ENCODE assay signal across 8 mouse cellular contexts in the genomic region with DNA sequence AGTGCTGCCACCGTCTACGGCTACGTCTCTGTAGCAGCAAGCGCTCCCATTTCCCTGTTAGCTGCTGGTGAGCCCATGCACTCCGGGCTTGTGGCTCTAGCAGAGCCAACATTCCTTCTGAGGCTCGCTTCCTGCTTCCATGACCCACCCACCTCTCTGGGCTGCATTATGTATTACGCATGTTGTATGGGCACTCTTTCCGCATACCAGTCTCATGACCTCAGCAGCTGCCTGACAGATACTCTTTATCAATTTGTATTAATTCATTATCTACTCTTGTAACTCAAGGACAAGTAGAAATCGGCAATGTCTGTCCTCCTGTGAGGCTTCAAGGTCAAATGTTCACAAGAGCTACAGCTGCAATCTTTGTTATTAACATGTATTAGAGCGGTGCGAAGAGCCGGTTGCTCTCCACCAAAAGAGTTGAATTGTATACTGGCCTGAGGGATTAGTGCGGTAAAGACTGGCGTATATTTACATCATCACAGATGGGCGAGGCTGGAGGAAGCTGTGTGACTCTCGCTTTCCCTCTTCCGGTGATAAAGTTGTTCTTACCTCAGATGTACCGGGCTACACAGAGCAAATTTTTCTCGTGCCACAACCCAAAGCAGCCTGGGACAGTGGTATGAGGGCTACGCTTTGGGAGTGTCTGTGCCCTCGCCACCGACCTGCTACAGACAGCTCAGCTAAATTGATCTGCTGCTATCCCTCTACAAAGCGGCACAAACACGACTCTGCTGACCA.
DNase-seq lines count a peak whose midpoint lies in the region; ATAC-seq and TF ChIP-seq lines count a peak whose summit lies in the region.

No protein-coding gene starts in this region.

- DNase-seq in thymus, adult 2 months = no peak
- DNase-seq in thymus, postnatal 10 days (ENCODE audit: low spot score in 2 of 2) = no peak
- no peak for DNase-seq in forebrain, embryonic 11.5 days (ENCODE audit: low spot score)
- peak; percentile 70 to 72 for DNase-seq in heart, postnatal 36 days
- DNase-seq in midbrain, embryonic 11.5 days (ENCODE audit: low spot score, missing footprints) = no peak
- no peak for DNase-seq in left cerebral cortex, adult 9 months (ENCODE audit: low spot score in 2 of 2)
- DNase-seq in right cerebral cortex, postnatal 36 days (ENCODE audit: low spot score in 2 of 2) = no peak

- ATAC-seq in forebrain, embryonic 11.5 days (replicated peaks; ENCODE audit: low FRiP score) = peak; percentile 53
- peak; percentile 30; the same call in 1 of the 2 replicates for ATAC-seq in limb, embryonic 13.5 days (ENCODE audit: low FRiP score, low read depth)
- peak; percentile 67 for ATAC-seq in midbrain, embryonic 11.5 days (ENCODE audit: low FRiP score)

- H3K4me2 ChIP-seq in forebrain, embryonic 11.5 days (ENCODE audit: low read depth, low read length, severe bottlenecking) = no peak overlapping the region
- peak overlapping the region; percentile 32 for H3K4me2 ChIP-seq in limb, embryonic 13.5 days (replicated peaks)
- H3K4me2 ChIP-seq in midbrain, embryonic 11.5 days = no peak overlapping the region

- peaks cover 24% of the 10 kb centered on the region for H3K4me1 ChIP-seq in thymus, adult 2 months (replicated peaks; ENCODE audit: control insufficient read depth, insufficient read depth, low read length)
- H3K4me1 ChIP-seq in forebrain, embryonic 11.5 days (replicated peaks; ENCODE audit: control insufficient read depth, insufficient read depth, low read length) = no peaks in the 10 kb centered on the region; the same call in 1 of the 2 replicates
- H3K4me1 ChIP-seq in limb, embryonic 13.5 days = peaks cover 49% of the 10 kb centered on the region
- peaks cover 10% of the 10 kb centered on the region for H3K4me1 ChIP-seq in midbrain, embryonic 11.5 days (ENCODE audit: control insufficient read depth, insufficient read depth, low read length)

- no peaks in the 10 kb centered on the region for H3K27me3 ChIP-seq in thymus, adult 2 months (ENCODE audit: control insufficient read depth, insufficient read depth, low read length)
- no peaks in the 10 kb centered on the region for H3K27me3 ChIP-seq in forebrain, embryonic 11.5 days (ENCODE audit: control insufficient read depth, insufficient read depth, low read length)
- no peaks in the 10 kb centered on the region for H3K27me3 ChIP-seq in limb, embryonic 13.5 days
- H3K27me3 ChIP-seq in midbrain, embryonic 11.5 days (ENCODE audit: control insufficient read depth, insufficient read depth, low read length) = no peaks in the 10 kb centered on the region

- no peak overlapping the region for H3K9ac ChIP-seq in forebrain, embryonic 11.5 days (ENCODE audit: low read length)
- H3K9ac ChIP-seq in limb, embryonic 13.5 days = no peak overlapping the region
- no peak overlapping the region for H3K9ac ChIP-seq in midbrain, embryonic 11.5 days (ENCODE audit: low read length)

- no peak for TF ChIP-seq POLR2A in thymus, adult 2 months (IDR thresholded peaks at IDR 0.05; ENCODE audit: control insufficient read depth, extremely low read depth, insufficient read depth, low read length, poor library complexity)

- H3K4me3 ChIP-seq in thymus, adult 2 months (ENCODE audit: control insufficient read depth, insufficient read depth, low read length) = peak overlapping the region; percentile 14; the same call in 1 of the 2 replicates
- H3K4me3 ChIP-seq in forebrain, embryonic 11.5 days (ENCODE audit: low read depth, low read length) = no peak overlapping the region
- no peak overlapping the region for H3K4me3 ChIP-seq in limb, embryonic 13.5 days
- no peak overlapping the region for H3K4me3 ChIP-seq in midbrain, embryonic 11.5 days (ENCODE audit: low read depth, low read length)

- no peaks in the 10 kb centered on the region for H3K36me3 ChIP-seq in thymus, adult 2 months (ENCODE audit: control insufficient read depth, insufficient read depth, low read length)
- no peaks in the 10 kb centered on the region for H3K36me3 ChIP-seq in forebrain, embryonic 11.5 days (ENCODE audit: control insufficient read depth, insufficient read depth, low read length)
- H3K36me3 ChIP-seq in limb, embryonic 13.5 days = no peaks in the 10 kb centered on the region
- no peaks in the 10 kb centered on the region for H3K36me3 ChIP-seq in midbrain, embryonic 11.5 days (ENCODE audit: control insufficient read depth, insufficient read depth, low read length)

- no peak for TF ChIP-seq CTCF in thymus, adult 2 months (IDR thresholded peaks at IDR 0.05; ENCODE audit: borderline replicate concordance, control insufficient read depth, extremely low read depth, insufficient read depth, low read length, poor library complexity)

- 57% methylated on average over 24 of the region's 24 CpGs for WGBS in thymus, adult 2 months
- WGBS in forebrain, embryonic 11.5 days = 75% methylated on average over 24 of the region's 24 CpGs
- 60% methylated on average over 24 of the region's 24 CpGs for WGBS in limb, embryonic 13.5 days
- 71% methylated on average over 24 of the region's 24 CpGs for WGBS in midbrain, embryonic 11.5 days

- intact Hi-C loops in heart, postnatal 36 days (cut with DNase I) = loop anchor here (2.0 kb wide), 1 partner anchor 13 kb away; no protein-coding TSS in a partner anchor

- H3K27ac ChIP-seq in thymus, adult 2 months (ENCODE audit: control insufficient read depth, insufficient read depth, low read length) = 0 out of 2 replicates have a peak overlapping the region, but pooled peaks have one; percentile 40
- no peak overlapping the region for H3K27ac ChIP-seq in forebrain, embryonic 11.5 days (ENCODE audit: low read depth, low read length)
- peak overlapping the region; percentile 52; the same call in 1 of the 2 replicates for H3K27ac ChIP-seq in limb, embryonic 13.5 days
- no peak overlapping the region for H3K27ac ChIP-seq in midbrain, embryonic 11.5 days (ENCODE audit: low read depth, low read length)

- H3K9me3 ChIP-seq in forebrain, embryonic 11.5 days (ENCODE audit: control insufficient read depth, low read length) = no peaks in the 10 kb centered on the region
- no peaks in the 10 kb centered on the region for H3K9me3 ChIP-seq in limb, embryonic 13.5 days
- H3K9me3 ChIP-seq in midbrain, embryonic 11.5 days (ENCODE audit: control insufficient read depth, low read length) = no peaks in the 10 kb centered on the region

Comparison
In these comparisons a context has a peak if more than half of its experiments do, and no peak if none do; other contexts are left out.
1. DNase-seq: peak in heart, postnatal 36 days (2 of 2); none in thymus, adult 2 months (single experiment), thymus, postnatal 10 days (0 of 2), forebrain, embryonic 11.5 days (single experiment), midbrain, embryonic 11.5 days (single experiment), left cerebral cortex, adult 9 months (0 of 2) and right cerebral cortex, postnatal 36 days (0 of 2).
2. H3K27ac ChIP-seq: peak in thymus, adult 2 months (single experiment) and limb, embryonic 13.5 days (single experiment); none in forebrain, embryonic 11.5 days (single experiment) and midbrain, embryonic 11.5 days (single experiment).
3. Peak in every context shown above with its lines, with median percentiles within 50 percentile points of each other: ATAC-seq.